Comparison of ENCODE assay signal across 22 mouse cellular contexts in the genomic region with DNA sequence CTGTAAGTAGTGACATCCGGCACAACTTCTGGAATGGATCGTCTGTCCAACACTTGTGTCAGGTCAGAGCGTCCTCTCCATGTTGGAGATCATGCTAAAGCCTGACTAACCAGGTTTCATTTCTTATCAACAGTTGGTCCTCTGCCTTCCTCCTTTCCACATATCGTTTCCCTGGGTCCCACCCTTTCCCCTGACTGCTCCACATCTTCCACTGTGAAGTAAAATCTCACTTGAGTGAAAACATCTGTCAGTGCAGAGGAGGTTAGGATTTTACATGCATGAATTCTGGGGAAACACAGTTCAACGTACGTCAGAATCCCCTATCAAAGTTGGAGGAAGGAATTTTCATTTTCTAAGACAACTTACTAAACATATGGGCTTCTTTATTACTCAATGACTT. TPM values are rescaled to one million over a fixed set of nuclear protein-coding genes. Genes with fewer than 3 reads are reported as not detected.
DNase-seq lines count a peak whose midpoint lies in the region; ATAC-seq lines count a peak whose summit lies in the region.
"Had no signal": no experiment of that assay in that cellular context is flagged by ENCODE, and none has a peak within 500 bp of the region (broad histone marks: within the 10 kb centered on the region; RNA-seq: fewer than 3 reads in every experiment).

No protein-coding gene starts in this region.

- peaks cover 32% of the 10 kb centered on the region for H3K4me1 ChIP-seq in limb, embryonic 12.5 days (replicated peaks)
- peaks cover 18% of the 10 kb centered on the region for H3K4me1 ChIP-seq in limb, embryonic 10.5 days
- H3K4me1 ChIP-seq in heart, embryonic 14.5 days (ENCODE audit: control insufficient read depth in 2 of 2, insufficient read depth in 2 of 2, low read length in 2 of 2): peaks cover 18 to 27% of the 10 kb centered on the region in 2 experiments
- H3K4me1 ChIP-seq in limb, embryonic 15.5 days: peaks cover 25% of the 10 kb centered on the region
- H3K4me1 ChIP-seq: forebrain, embryonic 15.5 days; neural tube, embryonic 12.5 days had no signal

- H3K36me3 ChIP-seq in limb, embryonic 12.5 days: peaks cover 35% of the 10 kb centered on the region
- H3K36me3 ChIP-seq in limb, embryonic 10.5 days: peaks cover 42% of the 10 kb centered on the region
- peaks cover 32% of the 10 kb centered on the region for H3K36me3 ChIP-seq in heart, embryonic 14.5 days (ENCODE audit: control insufficient read depth, insufficient read depth, low read length)
- peaks cover 21% of the 10 kb centered on the region for H3K36me3 ChIP-seq in limb, embryonic 15.5 days

- no peak overlapping the region for H3K4me3 ChIP-seq in limb, embryonic 12.5 days (replicated peaks)
- no peak overlapping the region for H3K4me3 ChIP-seq in limb, embryonic 10.5 days
- no peak overlapping the region for H3K4me3 ChIP-seq in heart, embryonic 14.5 days (ENCODE audit: control insufficient read depth in 1 of 2, insufficient read depth in 1 of 2, low read depth in 1 of 2, low read length in 2 of 2)
- no peak overlapping the region for H3K4me3 ChIP-seq in limb, embryonic 15.5 days
- H3K4me3 ChIP-seq: forebrain, embryonic 15.5 days; midbrain, embryonic 13.5 days; neural tube, embryonic 12.5 days had no signal

- H3K9me3 ChIP-seq in limb, embryonic 12.5 days: no peaks in the 10 kb centered on the region
- no peaks in the 10 kb centered on the region for H3K9me3 ChIP-seq in limb, embryonic 10.5 days (replicated peaks)
- H3K9me3 ChIP-seq in heart, embryonic 14.5 days (ENCODE audit: control insufficient read depth, low read length): no peaks in the 10 kb centered on the region
- no peaks in the 10 kb centered on the region for H3K9me3 ChIP-seq in limb, embryonic 15.5 days
- H3K9me3 ChIP-seq: forebrain, embryonic 15.5 days; midbrain, embryonic 13.5 days; neural tube, embryonic 12.5 days had no signal

- H3K4me2 ChIP-seq in limb, embryonic 12.5 days: no peak overlapping the region
- no peak overlapping the region for H3K4me2 ChIP-seq in heart, embryonic 14.5 days (ENCODE audit: low read length)
- no peak overlapping the region for H3K4me2 ChIP-seq in limb, embryonic 15.5 days
- H3K4me2 ChIP-seq: forebrain, embryonic 15.5 days; midbrain, embryonic 13.5 days; neural tube, embryonic 12.5 days had no signal

- peak; percentile 19 for DNase-seq in heart, adult 8-10 months (ENCODE audit: low spot score)
- DNase-seq in heart, adult 11 months: no peak
- no peak for DNase-seq in limb, embryonic 10.5 days (ENCODE audit: low spot score)
- no peak for DNase-seq in right cerebral cortex, postnatal 14 days
- DNase-seq: cerebellum, adult 11-12 months; cerebellum, postnatal 25 days; gastrocnemius, postnatal 25 days; kidney, adult 2 months; liver; lung, postnatal 10 days; right cerebral cortex, adult 18-20 months; thymus, adult 2 months had no signal

- 51% methylated on average over 6 of the region's 6 CpGs for WGBS in limb, embryonic 12.5 days
- 76% methylated on average over 6 of the region's 6 CpGs for WGBS in limb, embryonic 10.5 days
- WGBS in heart, embryonic 14.5 days: 45% methylated on average over 6 of the region's 6 CpGs
- 48% methylated on average over 6 of the region's 6 CpGs for WGBS in limb, embryonic 15.5 days

- no peaks in the 10 kb centered on the region for H3K27me3 ChIP-seq in limb, embryonic 12.5 days
- H3K27me3 ChIP-seq in limb, embryonic 10.5 days (ENCODE audit: low read depth, poor library complexity, severe bottlenecking): no peaks in the 10 kb centered on the region
- H3K27me3 ChIP-seq in heart, embryonic 14.5 days (ENCODE audit: control insufficient read depth, insufficient read depth, low read length): no peaks in the 10 kb centered on the region
- H3K27me3 ChIP-seq in limb, embryonic 15.5 days: no peaks in the 10 kb centered on the region
- H3K27me3 ChIP-seq: CH12.LX; forebrain, embryonic 15.5 days; midbrain, embryonic 13.5 days; neural tube, embryonic 12.5 days had no signal

- no peak overlapping the region for H3K9ac ChIP-seq in limb, embryonic 12.5 days (replicated peaks)
- no peak overlapping the region for H3K9ac ChIP-seq in heart, embryonic 14.5 days (ENCODE audit: low read length)
- H3K9ac ChIP-seq in limb, embryonic 15.5 days: no peak overlapping the region
- H3K9ac ChIP-seq: forebrain, embryonic 15.5 days; midbrain, embryonic 13.5 days; neural tube, embryonic 12.5 days had no signal

- no peak for ATAC-seq in limb, embryonic 12.5 days (ENCODE audit: insufficient number of reproducible peaks, insufficient read depth, low FRiP score, low TSS enrichment, low read depth)
- ATAC-seq in heart, embryonic 14.5 days (ENCODE audit: insufficient number of reproducible peaks, insufficient read depth, low FRiP score, low read depth): no peak
- ATAC-seq in limb, embryonic 15.5 days (ENCODE audit: insufficient number of reproducible peaks, low FRiP score, low TSS enrichment, low read depth): no peak; the same call in 1 of the 2 replicates
- ATAC-seq: forebrain, embryonic 15.5 days; hindbrain, embryonic 16.5 days; midbrain, embryonic 13.5 days had no signal

- peak overlapping the region; percentile 32; the same call in 1 of the 2 replicates for H3K27ac ChIP-seq in limb, embryonic 12.5 days
- H3K27ac ChIP-seq in limb, embryonic 10.5 days: no peak overlapping the region
- H3K27ac ChIP-seq in heart, embryonic 14.5 days (replicated peaks in 1 of 2; ENCODE audit: control insufficient read depth in 1 of 2, insufficient read depth in 1 of 2, low read depth in 2 of 2, low read length in 2 of 2): peak overlapping the region; percentile 1 to 29; a peak in 1 of 4 replicates
- peak overlapping the region; percentile 40; the same call in 1 of the 2 replicates for H3K27ac ChIP-seq in limb, embryonic 15.5 days
- H3K27ac ChIP-seq: forebrain, embryonic 15.5 days; midbrain, embryonic 13.5 days; neural tube, embryonic 12.5 days had no signal

RNA-seq across cellular contexts. Expression of a gene that starts 35.1 kb away (rescaled TPM):
- 10 to 100 TPM; 23.8 to 32.9 (median 29.5) TPM for total RNA-seq in heart, adult 8-10 months (2022)
- 147 and 160 TPM in 2 replicates for polyA plus RNA-seq in limb, embryonic 12.5 days (2016; fragmentation: Nextera tagmentation; extraction: Ambion mirVana)
- polyA plus RNA-seq in limb, embryonic 10.5 days (2016; fragmentation: Nextera tagmentation; extraction: Ambion mirVana): 108 and 137 TPM in 2 replicates
- 92.0 and 95.4 TPM in 2 replicates for polyA plus RNA-seq in heart, embryonic 14.5 days (2014; fragmentation: Nextera tagmentation; extraction: Ambion mirVana)
- 103 and 110 TPM in 2 replicates for polyA plus RNA-seq in limb, embryonic 15.5 days (2015; fragmentation: Nextera tagmentation; extraction: Ambion mirVana)
- total RNA-seq: megakaryocyte, adult 5-6 weeks; MEL had no signal
